Mouse (Mus musculus): Measurements from ENCODE around the gene Fibcd1.

- TF ChIP-seq CTCF (IDR thresholded peaks at IDR 0.05; ENCODE audit: control insufficient read depth, insufficient read depth, low read length), result no peak
- TF ChIP-seq POLR2A (IDR thresholded peaks at IDR 0.05; ENCODE audit: borderline replicate concordance, control insufficient read depth, low read depth, low read length), result no peak
These were observed 78.0 kb downstream of the Fibcd1 start for GRCm38 (mm10) chr2:31767815-31768214.
